Mouse (Mus musculus) heart, embryonic 11.5 days (tissue): Measurements from ENCODE around the gene P2ry10b. TPM values are rescaled to one million over a fixed set of nuclear protein-coding genes. Genes with fewer than 3 reads are reported as not detected.

Experiments used
- ATAC-seq: fragments of 200-750 bp; cut with Nextera tagmentation; replicated peaks from 2 replicates; pipeline ENCODE4 v1.8.0; 2017; ENCODE audit warnings: moderate library complexity; ENCODE audit not compliant: insufficient number of reproducible peaks, low FRiP score, low TSS enrichment
- H3K27ac ChIP-seq: fragments of 300-500 bp; sonication (generic); 2 replicates; pipeline ENCODE4 v1.5.1; 2014; ENCODE audit warnings: mild to moderate bottlenecking, low read depth, low read length
- H3K27me3 ChIP-seq: fragments of 300-500 bp; sonication (generic); 2 replicates; pipeline ENCODE4 v1.6.1; 2014; ENCODE audit warnings: mild to moderate bottlenecking, low read length, mixed read lengths; ENCODE audit not compliant: control insufficient read depth, insufficient read depth
- H3K36me3 ChIP-seq: fragments of 300-500 bp; sonication (generic); 2 replicates; pipeline ENCODE4 v1.6.1; 2014; ENCODE audit warnings: mild to moderate bottlenecking, low read length, moderate library complexity, mixed read lengths; ENCODE audit not compliant: control insufficient read depth, insufficient read depth
- H3K4me1 ChIP-seq: fragments of 300-500 bp; sonication (generic); 2 replicates; pipeline ENCODE4 v1.6.1; 2014; ENCODE audit warnings: low read length; ENCODE audit not compliant: control insufficient read depth, insufficient read depth
- H3K4me2 ChIP-seq: fragments of 300-500 bp; sonication (generic); 2 replicates; pipeline ENCODE4 v1.6.1; 2014; ENCODE audit warnings: mild to moderate bottlenecking, moderate library complexity
- H3K4me3 ChIP-seq: fragments of 300-500 bp; sonication (generic); 2 replicates; pipeline ENCODE4 v1.5.1; 2014; ENCODE audit warnings: low read depth, low read length
- H3K9ac ChIP-seq: fragments of 300-500 bp; sonication (generic); 2 replicates; pipeline ENCODE4 v1.6.1; 2014; ENCODE audit warnings: mild to moderate bottlenecking, low read depth, low read length, moderate library complexity
- H3K9me3 ChIP-seq: fragments of 300-500 bp; sonication (generic); replicated peaks from 2 replicates; pipeline ENCODE4 v1.6.1; 2016; ENCODE audit warnings: low read length; ENCODE audit not compliant: control insufficient read depth
- WGBS: fragments of 180-500 bp; shearing (Covaris S2); extraction: QIAGEN DNeasy Blood & Tissue Kit; methylation state at CpG from one replicate; pipeline ENCODE4 v1.1.7; 2014; ENCODE audit not compliant: insufficient replicate concordance; 5-methylcytosine and 5-hydroxymethylcytosine counted together
- polyA plus RNA-seq: library from polyadenylated mRNA; unstranded; fragments of >200 nt; fragmentation: Nextera tagmentation; extraction: Ambion mirVana; gene quantifications from 2 replicates; pipeline ENCODE4 v1.2.1, GENCODE M21; 2014

Gene P2ry10b
- 0.30 and 0.46 TPM in 2 replicates for polyA plus RNA-seq

DNA sequence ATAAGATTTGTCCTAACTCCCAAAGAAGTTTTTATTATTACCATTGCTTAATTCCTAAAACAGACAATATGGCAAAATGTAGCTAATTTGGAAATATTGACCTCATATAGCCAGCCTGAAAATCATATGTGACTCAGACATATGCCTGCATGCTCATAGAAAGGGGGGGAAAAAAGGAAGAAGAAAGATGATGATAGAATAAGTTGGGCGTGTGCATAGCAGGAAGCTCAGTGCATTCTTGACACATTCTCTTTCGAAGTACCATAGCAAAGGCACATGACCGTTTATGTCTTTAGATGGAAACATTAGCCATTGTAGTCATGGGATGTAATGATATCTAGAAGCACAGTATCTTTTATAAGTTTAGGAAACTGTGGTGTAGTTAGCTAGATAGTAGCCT, at the start of gene P2ry10b:
Gene P2ry10b (plus strand): TSS at position 247 of the 400 bp plus-strand sequence.
- no peaks in the 10 kb centered on the region for H3K9me3 ChIP-seq
- peak within 1 kb of the TSS; percentile 50; the same call in 1 of the 2 replicates for H3K27ac ChIP-seq
- H3K4me3 ChIP-seq = no peak within 1 kb of the TSS
- H3K9ac ChIP-seq = no peak within 1 kb of the TSS
- ATAC-seq = no peak
- H3K4me2 ChIP-seq = no peak within 1 kb of the TSS
- no peaks in the 10 kb centered on the region for H3K36me3 ChIP-seq
- no peaks in the 10 kb centered on the region for H3K4me1 ChIP-seq
- 75% methylated on average over 3 of the region's 3 CpGs for WGBS
- no peaks in the 10 kb centered on the region for H3K27me3 ChIP-seq

DNA sequence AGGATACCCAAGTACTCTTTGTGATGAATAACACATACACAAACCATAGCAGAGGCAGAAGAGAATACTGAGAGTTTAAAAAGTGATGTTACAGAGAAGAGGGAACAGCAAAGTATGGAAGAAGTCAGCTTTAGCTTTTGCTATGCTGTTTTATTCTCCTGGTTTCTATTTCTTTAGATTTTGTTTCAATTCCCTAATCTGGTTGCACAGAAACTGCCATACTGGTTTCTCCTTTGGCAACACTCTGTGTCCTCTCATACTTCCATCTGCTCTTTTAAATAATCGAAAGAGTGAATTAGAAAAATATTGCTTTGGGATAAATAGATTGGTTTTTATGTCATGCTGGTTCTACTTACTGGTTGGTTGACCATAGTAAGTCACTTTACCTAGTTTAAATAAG, 32.4 kb upstream of the P2ry10b start:
- Histone ChIP-seq H3K4me3 (no peak overlapping the region), H3K27ac (no peak overlapping the region), H3K27me3 (no peaks in the 10 kb centered on the region), H3K4me2 (no peak overlapping the region), H3K9ac (no peak overlapping the region), H3K9me3 (no peaks in the 10 kb centered on the region), H3K36me3 (no peaks in the 10 kb centered on the region), H3K4me1 (no peaks in the 10 kb centered on the region)
- ATAC-seq = no peak
- WGBS = 74% methylated on average over 1 of the region's 1 CpGs

DNA sequence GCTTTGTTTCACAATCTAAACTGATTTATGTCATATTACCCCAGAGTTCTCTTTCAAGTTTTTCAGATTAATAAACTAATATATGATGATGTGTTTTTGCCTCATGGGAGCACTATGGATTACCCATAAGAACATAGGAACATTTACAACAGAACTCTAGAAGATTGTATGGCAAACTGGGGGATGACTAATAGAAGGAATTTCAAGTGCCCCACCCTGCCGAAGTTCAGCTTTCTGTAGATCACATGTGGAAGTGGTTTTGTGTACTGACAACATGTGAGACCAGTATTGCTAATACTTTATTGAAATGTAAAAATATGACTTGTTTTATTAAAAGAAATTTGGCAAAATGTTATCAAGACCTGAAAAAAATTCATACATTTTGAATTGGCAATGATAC, 31.7 kb upstream of the P2ry10b start:
- H3K27me3 ChIP-seq = no peaks in the 10 kb centered on the region
- ATAC-seq = no peak
- H3K4me3 ChIP-seq = no peak overlapping the region
- H3K9ac ChIP-seq = no peak overlapping the region
- H3K4me2 ChIP-seq = no peak overlapping the region
- 72% methylated on average over 1 of the region's 1 CpGs for WGBS
- no peaks in the 10 kb centered on the region for H3K4me1 ChIP-seq
- H3K27ac ChIP-seq = no peak overlapping the region
- no peaks in the 10 kb centered on the region for H3K36me3 ChIP-seq
- no peaks in the 10 kb centered on the region for H3K9me3 ChIP-seq

DNA sequence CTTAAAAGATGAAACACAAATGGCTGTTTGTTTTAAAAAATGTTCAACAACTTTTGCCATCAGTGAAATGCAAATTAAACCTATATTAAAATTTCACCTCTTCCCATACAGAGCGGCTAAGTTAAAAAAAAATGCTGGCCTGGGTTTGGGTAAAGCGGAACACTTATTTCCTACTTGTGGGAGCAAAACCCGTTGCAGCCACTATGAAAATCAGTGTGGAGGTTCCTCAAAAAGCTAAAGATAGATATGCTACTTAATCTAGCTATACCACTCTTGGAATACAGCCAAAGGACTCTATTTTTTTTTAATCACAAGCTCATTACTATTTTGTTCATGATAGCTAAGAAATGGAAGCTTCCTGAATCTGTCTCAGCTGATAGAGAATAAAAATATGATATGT, 5.5 kb upstream of the P2ry10b start:
- ATAC-seq = no peak
- no peak overlapping the region for H3K4me2 ChIP-seq
- H3K36me3 ChIP-seq = no peaks in the 10 kb centered on the region
- H3K27ac ChIP-seq = no peak overlapping the region
- 70% methylated on average over 3 of the region's 3 CpGs for WGBS
- no peak overlapping the region for H3K9ac ChIP-seq
- H3K9me3 ChIP-seq = no peaks in the 10 kb centered on the region
- no peak overlapping the region for H3K4me3 ChIP-seq
- no peaks in the 10 kb centered on the region for H3K4me1 ChIP-seq
- no peaks in the 10 kb centered on the region for H3K27me3 ChIP-seq

DNA sequence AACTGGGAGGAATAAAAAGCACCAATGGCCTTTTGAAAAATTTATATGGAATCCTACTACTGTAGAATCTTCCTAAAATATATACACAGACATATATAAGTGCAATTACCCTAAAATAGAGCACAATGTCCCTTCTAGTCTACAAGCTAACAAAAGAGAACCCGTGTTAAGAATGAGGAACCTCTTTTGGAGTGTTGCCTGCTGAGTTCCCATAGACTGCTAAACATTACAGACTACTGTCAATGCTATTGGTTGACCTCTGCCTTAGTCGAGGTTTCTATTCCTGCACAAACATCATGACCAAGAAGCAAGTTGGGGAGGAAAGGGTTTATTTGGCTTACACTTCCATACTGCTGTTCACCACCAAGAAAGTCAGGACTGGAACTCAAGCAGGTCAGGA, 4.8 kb upstream of the P2ry10b start:
- Histone ChIP-seq H3K4me3 (no peak overlapping the region), H3K36me3 (no peaks in the 10 kb centered on the region), H3K27ac (no peak overlapping the region), H3K9ac (no peak overlapping the region), H3K4me2 (no peak overlapping the region), H3K9me3 (no peaks in the 10 kb centered on the region), H3K27me3 (no peaks in the 10 kb centered on the region), H3K4me1 (no peaks in the 10 kb centered on the region)
- ATAC-seq = no peak
- WGBS = 46% methylated on average over 2 of the region's 2 CpGs

DNA sequence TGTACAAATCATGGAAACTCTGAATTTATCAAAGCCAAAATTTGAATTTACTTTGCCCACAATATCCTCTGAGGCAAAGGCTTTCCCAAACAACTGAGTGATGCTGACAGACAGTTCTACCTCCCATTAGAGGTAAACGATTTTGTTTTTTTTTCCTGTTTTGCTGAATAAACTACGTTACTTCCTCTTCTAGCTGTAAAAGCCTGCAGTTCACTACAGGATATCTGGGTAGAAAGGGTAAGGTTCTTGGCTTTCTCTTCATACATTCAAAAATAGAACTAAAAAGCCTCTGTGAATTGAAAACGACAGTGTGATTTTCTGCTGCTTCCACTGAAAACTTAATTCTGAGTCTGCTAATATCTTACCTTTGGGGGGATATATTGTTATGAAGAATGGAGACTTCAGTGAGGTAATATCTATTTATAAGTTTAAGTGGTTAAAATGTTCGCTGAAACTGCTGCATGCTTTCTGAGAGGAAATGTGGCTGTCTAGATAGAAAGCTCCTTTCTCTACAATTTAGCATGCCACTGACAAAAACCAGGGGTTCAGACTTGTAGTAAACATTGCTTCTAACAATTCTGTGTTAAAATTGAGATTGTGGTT, 765 bp downstream of the P2ry10b start:
- Histone ChIP-seq H3K9ac (no peak overlapping the region), H3K4me3 (no peak overlapping the region), H3K9me3 (no peaks in the 10 kb centered on the region), H3K27ac (peak overlapping the region; percentile 50; the same call in 1 of the 2 replicates), H3K4me1 (no peaks in the 10 kb centered on the region), H3K36me3 (no peaks in the 10 kb centered on the region), H3K27me3 (no peaks in the 10 kb centered on the region), H3K4me2 (no peak overlapping the region)
- no peak for ATAC-seq
- WGBS = 42% methylated on average over 4 of the region's 4 CpGs

DNA sequence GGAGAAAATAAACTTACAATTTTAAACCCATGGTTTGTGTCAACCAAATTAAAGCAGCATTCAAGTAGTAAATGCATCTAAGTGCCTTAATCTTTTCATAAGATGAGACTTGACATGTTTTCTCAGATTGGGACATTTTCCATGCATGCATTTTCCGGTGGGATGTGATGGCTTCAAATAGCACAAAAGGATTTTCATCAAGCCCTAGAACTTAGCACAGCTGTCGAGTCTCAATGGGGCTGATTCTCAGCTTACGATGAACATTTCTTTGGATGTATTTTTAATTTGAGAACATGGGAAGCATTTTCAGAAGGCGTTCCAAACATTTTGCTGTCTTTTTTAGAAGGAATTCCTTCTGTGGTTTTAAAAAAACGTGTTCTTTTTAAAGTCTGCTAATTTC, 1.3 kb downstream of the P2ry10b start:
- no peak overlapping the region for H3K4me2 ChIP-seq
- no peak overlapping the region for H3K9ac ChIP-seq
- 49% methylated on average over 5 of the region's 5 CpGs for WGBS
- H3K4me1 ChIP-seq = no peaks in the 10 kb centered on the region
- H3K27ac ChIP-seq = peak overlapping the region; percentile 50; the same call in 1 of the 2 replicates
- ATAC-seq = no peak
- no peaks in the 10 kb centered on the region for H3K27me3 ChIP-seq
- H3K4me3 ChIP-seq = no peak overlapping the region
- H3K36me3 ChIP-seq = no peaks in the 10 kb centered on the region
- H3K9me3 ChIP-seq = no peaks in the 10 kb centered on the region

DNA sequence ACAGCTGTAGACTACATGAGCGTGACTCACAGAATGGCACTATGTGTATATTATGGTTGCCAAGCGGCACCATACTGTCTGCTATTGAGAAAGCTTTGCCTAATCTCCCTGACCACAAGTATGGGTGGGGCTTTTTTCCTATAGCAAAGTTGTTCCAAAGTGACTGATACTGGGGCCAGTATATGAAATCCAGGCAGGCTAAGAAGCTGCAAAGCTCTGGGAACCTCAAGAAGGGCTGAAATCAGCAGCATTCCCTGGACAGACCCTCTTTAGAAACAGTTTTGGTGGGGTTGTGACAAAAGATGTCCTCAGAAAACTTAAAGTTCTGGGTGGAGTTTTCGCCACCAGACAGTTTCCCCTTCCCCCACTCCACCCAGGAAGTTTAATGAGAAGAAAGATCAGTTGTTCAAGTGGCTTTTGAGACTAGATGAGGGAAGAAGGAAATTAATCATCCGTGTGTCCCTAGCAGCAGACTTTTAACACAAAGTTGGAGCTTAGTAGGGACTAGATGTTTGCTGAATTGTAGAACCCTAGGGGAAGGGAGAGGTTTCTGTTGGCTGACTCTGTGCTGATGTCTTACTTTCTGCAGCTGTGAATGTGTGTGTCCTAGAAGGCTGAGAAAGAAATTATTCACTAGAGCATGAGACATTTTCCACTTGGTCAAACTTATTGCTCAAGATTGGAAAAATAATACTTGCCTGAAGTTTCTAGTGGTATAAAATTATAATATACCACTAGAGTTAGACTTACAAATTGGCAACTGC, 2.2 kb downstream of the P2ry10b start:
- Histone ChIP-seq H3K27me3 (no peaks in the 10 kb centered on the region), H3K9me3 (no peaks in the 10 kb centered on the region), H3K4me1 (no peaks in the 10 kb centered on the region), H3K4me2 (no peak overlapping the region), H3K4me3 (no peak overlapping the region), H3K9ac (no peak overlapping the region), H3K27ac (peak overlapping the region; percentile 66; the same call in 1 of the 2 replicates), H3K36me3 (no peaks in the 10 kb centered on the region)
- ATAC-seq = no peak
- WGBS = 58% methylated on average over 4 of the region's 4 CpGs

DNA sequence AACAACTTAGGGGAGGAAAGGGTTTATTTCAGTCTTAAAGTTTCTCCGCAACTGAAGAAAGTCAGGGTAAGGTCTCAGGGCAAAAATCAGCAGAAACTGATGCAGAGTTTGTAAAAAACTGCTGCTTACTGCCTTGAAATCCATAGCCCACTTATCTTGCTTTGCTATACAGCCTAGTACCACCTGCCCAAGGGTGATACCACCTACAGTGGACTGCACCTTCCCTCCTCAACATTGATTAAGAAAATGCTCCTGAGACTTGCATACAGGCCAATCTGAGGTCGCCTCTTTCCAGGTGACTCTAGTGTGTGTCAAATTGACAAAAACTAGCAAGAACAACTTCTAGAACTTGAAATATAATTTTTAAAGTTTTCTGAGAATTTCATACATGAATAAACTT, 7.3 kb downstream of the P2ry10b start:
- no peaks in the 10 kb centered on the region for H3K27me3 ChIP-seq
- no peaks in the 10 kb centered on the region for H3K9me3 ChIP-seq
- no peaks in the 10 kb centered on the region for H3K36me3 ChIP-seq
- no peak overlapping the region for H3K27ac ChIP-seq
- 63% methylated on average over 2 of the region's 2 CpGs for WGBS
- no peak overlapping the region for H3K4me2 ChIP-seq
- no peaks in the 10 kb centered on the region for H3K4me1 ChIP-seq
- ATAC-seq = no peak
- H3K9ac ChIP-seq = no peak overlapping the region
- H3K4me3 ChIP-seq = no peak overlapping the region
